Mouse (Mus musculus): ENCODE results near the gene Trim14.

DNA sequence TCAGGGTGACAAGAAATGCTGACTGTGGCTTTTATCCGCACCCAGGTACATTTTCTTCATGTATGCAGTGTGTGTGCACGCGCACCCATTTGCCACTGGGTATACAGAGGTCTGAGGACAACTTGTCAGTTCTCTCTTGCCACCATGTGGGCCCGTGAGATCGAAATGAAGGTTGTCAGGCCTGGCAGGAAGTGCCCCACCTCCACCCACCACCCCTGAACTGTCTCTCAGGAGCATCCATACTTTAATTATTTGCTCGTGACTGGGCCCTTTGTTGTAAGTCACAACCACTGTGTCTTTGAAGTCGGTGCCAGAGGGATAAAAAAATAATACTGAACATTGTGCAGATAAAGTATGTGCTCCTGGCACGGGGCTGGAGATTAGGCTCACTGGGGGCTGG is 14.5 kb upstream of the Trim14 start:
- no peak for TF ChIP-seq CTCF (conservative IDR thresholded peaks at IDR 0.05 in 1 of 2, IDR thresholded peaks at IDR 0.05 in 1 of 2; ENCODE audit: low read depth in 2 of 2, low read length in 2 of 2)
- no peak for TF ChIP-seq RAD21 (IDR thresholded peaks at IDR 0.05; ENCODE audit: low read depth, low read length)

Data from CH12.LX (cell line).